10 mouse cellular contexts compared by ENCODE assay signal in the genomic region with DNA sequence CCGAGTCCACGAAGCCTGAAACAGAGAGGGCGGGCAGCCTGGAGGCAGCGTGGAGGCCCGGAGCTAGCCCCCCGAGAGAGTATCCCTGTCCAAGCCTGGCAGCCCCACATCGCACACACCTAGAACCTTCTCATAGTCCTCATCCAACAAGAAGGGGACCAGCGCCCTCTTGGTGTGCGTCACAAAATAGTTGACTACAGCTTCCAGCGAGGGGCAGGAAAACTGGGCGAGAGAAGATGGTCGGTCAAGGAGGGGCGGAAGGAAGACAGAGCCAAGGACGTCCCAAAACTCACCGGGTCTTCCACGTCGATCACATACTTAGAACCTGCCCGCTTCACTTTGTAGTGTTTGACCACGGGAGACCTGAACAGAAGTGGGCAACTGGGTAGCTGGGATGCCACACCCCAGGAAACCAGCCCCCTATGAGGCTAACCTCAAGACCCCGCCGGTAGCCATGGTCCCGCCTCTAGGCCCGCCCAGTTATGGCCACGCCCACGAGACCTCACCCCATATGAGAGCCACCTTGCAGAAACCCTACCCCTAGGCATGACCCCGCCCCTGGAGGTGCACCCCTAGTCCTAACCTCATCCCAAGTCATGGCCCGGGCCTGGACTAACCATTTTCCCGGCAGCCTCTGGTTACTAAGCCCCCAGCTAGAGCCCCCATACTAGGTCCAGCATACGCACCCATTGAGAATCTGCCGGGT. TPM values are rescaled to one million over a fixed set of nuclear protein-coding genes. Genes with fewer than 3 reads are reported as not detected.
DNase-seq lines count a peak whose midpoint lies in the region; ATAC-seq lines count a peak whose summit lies in the region.
"Had no signal": no experiment of that assay in that cellular context is flagged by ENCODE, and none has a peak within 500 bp of the region (broad histone marks: within the 10 kb centered on the region; RNA-seq: fewer than 3 reads in every experiment).

No protein-coding gene starts in this region.

- H3K4me3 ChIP-seq in heart, embryonic 13.5 days, result peak overlapping the region; percentile 9; the same call in 1 of the 2 replicates
- H3K4me3 ChIP-seq in forebrain, embryonic 12.5 days (replicated peaks), result no peak overlapping the region
- H3K4me3 ChIP-seq in liver, embryonic 15.5 days (replicated peaks), result no peak overlapping the region

- H3K9ac ChIP-seq in heart, embryonic 13.5 days, result 0 out of 2 replicates have a peak overlapping the region, but pooled peaks have one; percentile 33
- H3K9ac ChIP-seq in forebrain, embryonic 12.5 days, result no peak overlapping the region
- no peak overlapping the region for H3K9ac ChIP-seq in liver, embryonic 15.5 days

- peaks cover 51% of the 10 kb centered on the region for H3K27me3 ChIP-seq in heart, embryonic 13.5 days (replicated peaks)
- H3K27me3 ChIP-seq in forebrain, embryonic 12.5 days, result peaks cover 26% of the 10 kb centered on the region
- H3K27me3 ChIP-seq in liver, embryonic 15.5 days, result peaks cover 19% of the 10 kb centered on the region

- intact Hi-C loops in heart, postnatal 25 days (cut with DNase I), result no loop called here
- intact Hi-C loops in gastrocnemius, postnatal 14 days (cut with DNase I; ENCODE audit: low total_unique reads), result no loop called here

- peak overlapping the region; percentile 47 for H3K4me2 ChIP-seq in heart, embryonic 13.5 days
- peak overlapping the region; percentile 26 for H3K4me2 ChIP-seq in forebrain, embryonic 12.5 days
- H3K4me2 ChIP-seq in liver, embryonic 15.5 days, result peak overlapping the region; percentile 21; the same call in 1 of the 2 replicates

- H3K9me3 ChIP-seq in heart, embryonic 13.5 days, result no peaks in the 10 kb centered on the region
- no peaks in the 10 kb centered on the region for H3K9me3 ChIP-seq in forebrain, embryonic 12.5 days
- H3K9me3 ChIP-seq in liver, embryonic 15.5 days (replicated peaks), result no peaks in the 10 kb centered on the region

- H3K27ac ChIP-seq in heart, embryonic 13.5 days (replicated peaks), result no peak overlapping the region
- no peak overlapping the region for H3K27ac ChIP-seq in forebrain, embryonic 12.5 days
- H3K27ac ChIP-seq in liver, embryonic 15.5 days (replicated peaks), result no peak overlapping the region

- no peaks in the 10 kb centered on the region for H3K4me1 ChIP-seq in heart, embryonic 13.5 days
- no peaks in the 10 kb centered on the region; the same call in 1 of the 2 replicates for H3K4me1 ChIP-seq in forebrain, embryonic 12.5 days
- H3K4me1 ChIP-seq in liver, embryonic 15.5 days (replicated peaks), result 0 out of 2 replicates have a peak, but pooled peaks cover 7% of the 10 kb centered on the region

- DNase-seq in heart, postnatal 25 days (ENCODE audit: low spot score), result no peak
- peak; percentile 79 for DNase-seq in ES-CJ7 (ENCODE audit: low read depth, low spot score)
- DNase-seq in adrenal gland, postnatal 36 days, result no peak
- DNase-seq in gastrocnemius, postnatal 14 days, result no peak
- no peak for DNase-seq in right cerebral cortex, adult 2 months (ENCODE audit: low spot score in 2 of 2)
- DNase-seq: thymus, postnatal 14 days had no signal

- WGBS in heart, embryonic 13.5 days, result 10% methylated on average over 30 of the region's 30 CpGs
- 7% methylated on average over 30 of the region's 30 CpGs for whole genome bisulfite sequencing in forebrain, embryonic 12.5 days
- WGBS in liver, embryonic 15.5 days (ENCODE audit: insufficient replicate concordance), result 12% methylated on average over 30 of the region's 30 CpGs

- peaks cover 6% of the 10 kb centered on the region; the same call in 1 of the 2 replicates for H3K36me3 ChIP-seq in heart, embryonic 13.5 days
- H3K36me3 ChIP-seq in forebrain, embryonic 12.5 days (replicated peaks), result peaks cover 25% of the 10 kb centered on the region
- H3K36me3 ChIP-seq in liver, embryonic 15.5 days (replicated peaks), result no peaks in the 10 kb centered on the region

- ATAC-seq in heart, embryonic 13.5 days (ENCODE audit: extremely low read depth, insufficient number of reproducible peaks, low FRiP score, low TSS enrichment), result no peak
- no peak; the same call in 1 of the 2 replicates for ATAC-seq in forebrain, embryonic 12.5 days (ENCODE audit: low FRiP score)
- no peak for ATAC-seq in liver, embryonic 15.5 days (ENCODE audit: insufficient read depth)

RNA-seq across cellular contexts. Expression of a gene that starts 5.4 kb away (rescaled TPM):
- polyA plus RNA-seq in heart, embryonic 13.5 days (2015; fragmentation: Nextera tagmentation; extraction: Ambion mirVana), result 11.9 and 14.6 TPM in 2 replicates
- total RNA-seq in heart, postnatal 25 days (2021), result 10 to 100 TPM; 14.1 to 14.6 TPM
- 4.2 and 4.6 TPM in 2 replicates for polyA plus RNA-seq in forebrain, embryonic 12.5 days (2016; fragmentation: Nextera tagmentation; extraction: Ambion mirVana)
- polyA plus RNA-seq in liver, embryonic 15.5 days (2015; fragmentation: Nextera tagmentation; extraction: Ambion mirVana), result 3.3 and 3.9 TPM in 2 replicates
- total RNA-seq in adrenal gland, postnatal 36 days (2021), result 1 to 10 TPM; 5.1 to 7.6 TPM
- 1 to 10 TPM; 3.9 to 4.4 TPM for total RNA-seq in gastrocnemius, postnatal 14 days (2021)

RNA-seq across cellular contexts. Expression of a gene that starts 5.6 kb away (rescaled TPM):
- 62.1 and 68.1 TPM in 2 replicates for polyA plus RNA-seq in heart, embryonic 13.5 days (2015; fragmentation: Nextera tagmentation; extraction: Ambion mirVana)
- 10 to 100 TPM; 50.0 to 59.4 TPM for total RNA-seq in heart, postnatal 25 days (2021)
- 184 and 186 TPM in 2 replicates for polyA plus RNA-seq in forebrain, embryonic 12.5 days (2016; fragmentation: Nextera tagmentation; extraction: Ambion mirVana)
- 20.4 and 21.0 TPM in 2 replicates for polyA plus RNA-seq in liver, embryonic 15.5 days (2015; fragmentation: Nextera tagmentation; extraction: Ambion mirVana)
- total RNA-seq in adrenal gland, postnatal 36 days (2021), result 100 to 1,000 TPM in 1 of 2 experiments, 10 to 100 TPM in 1; 79.6 to 104 TPM
- total RNA-seq in gastrocnemius, postnatal 14 days (2021), result 10 to 100 TPM; 32.8 to 38.4 TPM

RNA-seq across cellular contexts. Expression of a gene that starts 13.6 kb away (rescaled TPM):
- 4.5 and 5.0 TPM in 2 replicates for polyA plus RNA-seq in heart, embryonic 13.5 days (2015; fragmentation: Nextera tagmentation; extraction: Ambion mirVana)
- under 1 TPM in 1 of 2 experiments, not detected in 1; 0.47 TPM for total RNA-seq in heart, postnatal 25 days (2021)
- polyA plus RNA-seq in forebrain, embryonic 12.5 days (2016; fragmentation: Nextera tagmentation; extraction: Ambion mirVana), result 79.7 and 82.4 TPM in 2 replicates
- polyA plus RNA-seq in liver, embryonic 15.5 days (2015; fragmentation: Nextera tagmentation; extraction: Ambion mirVana), result 0.13 and 0.50 TPM in 2 replicates
- total RNA-seq in adrenal gland, postnatal 36 days (2021), result 1 to 10 TPM; 1.1 to 1.3 TPM
- total RNA-seq in gastrocnemius, postnatal 14 days (2021), result under 1 TPM in 1 of 2 experiments, not detected in 1; 0.55 TPM
- total RNA-seq: hematopoietic stem cell, adult 5-6 weeks had no signal

RNA-seq across cellular contexts. Expression of a gene that starts 29.7 kb away (rescaled TPM):
- polyA plus RNA-seq in heart, embryonic 13.5 days (2015; fragmentation: Nextera tagmentation; extraction: Ambion mirVana), result 7.9 and 8.7 TPM in 2 replicates
- under 1 TPM; 0.49 to 0.92 TPM for total RNA-seq in heart, postnatal 25 days (2021)
- polyA plus RNA-seq in forebrain, embryonic 12.5 days (2016; fragmentation: Nextera tagmentation; extraction: Ambion mirVana), result 81.1 and 94.0 TPM in 2 replicates
- 0.18 and 0.32 TPM in 2 replicates for polyA plus RNA-seq in liver, embryonic 15.5 days (2015; fragmentation: Nextera tagmentation; extraction: Ambion mirVana)
- under 1 TPM; 0.50 to 0.99 TPM for total RNA-seq in adrenal gland, postnatal 36 days (2021)
- total RNA-seq in gastrocnemius, postnatal 14 days (2021), result under 1 TPM; 0.31 to 0.62 TPM

RNA-seq across cellular contexts. Expression of a gene that starts 36.5 kb away (rescaled TPM):
- polyA plus RNA-seq in heart, embryonic 13.5 days (2015; fragmentation: Nextera tagmentation; extraction: Ambion mirVana), result 85.0 and 87.6 TPM in 2 replicates
- 10 to 100 TPM; 17.6 to 19.8 TPM for total RNA-seq in heart, postnatal 25 days (2021)
- polyA plus RNA-seq in forebrain, embryonic 12.5 days (2016; fragmentation: Nextera tagmentation; extraction: Ambion mirVana), result 130 and 135 TPM in 2 replicates
- 44.0 and 50.7 TPM in 2 replicates for polyA plus RNA-seq in liver, embryonic 15.5 days (2015; fragmentation: Nextera tagmentation; extraction: Ambion mirVana)
- 10 to 100 TPM; 49.0 to 49.7 TPM for total RNA-seq in adrenal gland, postnatal 36 days (2021)
- 10 to 100 TPM; 18.3 to 20.4 TPM for total RNA-seq in gastrocnemius, postnatal 14 days (2021)
